ENCODE assay signal across 16 mouse cellular contexts in the genomic region with DNA sequence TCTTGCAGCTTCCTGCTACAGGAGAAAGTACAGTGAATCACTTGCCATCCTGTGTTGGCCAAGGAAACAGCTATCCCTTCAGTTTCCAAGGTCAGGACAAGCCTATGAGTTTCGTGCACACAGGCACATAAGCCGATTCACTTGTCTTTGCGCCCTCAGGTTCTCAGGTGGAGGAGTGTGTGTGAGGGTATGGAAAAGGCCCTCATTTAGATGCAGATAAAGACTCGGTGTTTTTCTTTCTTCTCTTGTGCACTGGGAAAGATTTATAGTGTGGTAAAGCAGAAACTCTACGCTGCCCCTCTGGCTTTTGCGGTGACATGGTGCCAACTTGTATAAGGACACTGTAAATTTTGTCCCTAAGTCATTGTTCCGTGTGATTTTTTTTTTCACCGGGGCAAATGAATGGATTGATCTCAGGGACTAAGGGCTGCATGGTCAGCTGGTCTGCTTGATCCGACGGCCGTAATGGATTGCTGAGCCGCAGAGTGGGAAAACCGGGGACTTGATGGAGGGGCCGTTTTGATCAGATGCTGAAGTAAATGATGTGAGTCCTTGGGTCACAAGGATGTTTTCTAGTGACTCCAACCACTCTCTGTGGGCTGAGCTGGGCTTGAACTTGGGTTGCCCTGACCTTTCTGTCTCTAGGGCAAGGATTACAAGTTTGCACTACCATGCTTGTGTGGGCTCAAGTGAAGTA.
"Had no signal": no experiment of that assay in that cellular context is flagged by ENCODE, and none has a peak within 500 bp of the region (broad histone marks: within the 10 kb centered on the region; RNA-seq: fewer than 3 reads in every experiment).

No protein-coding gene starts in this region.

- H3K9ac ChIP-seq: liver, postnatal 0 days; lung, embryonic 15.5 days; midbrain, embryonic 12.5 days; midbrain, embryonic 15.5 days; neural tube, embryonic 12.5 days had no signal

- H3K4me2 ChIP-seq: lung, embryonic 15.5 days; midbrain, embryonic 12.5 days; midbrain, embryonic 15.5 days; neural tube, embryonic 12.5 days had no signal

- H3K27me3 ChIP-seq: lung, embryonic 15.5 days; midbrain, embryonic 12.5 days; midbrain, embryonic 15.5 days; neural tube, embryonic 12.5 days had no signal

- DNase-seq: liver, postnatal 0 days; lung, adult 2 months; lung, postnatal 14 days; lung, postnatal 36 days; right cerebral cortex, postnatal 14 days; spleen, adult 18-20 months; thymus, adult 18-20 months; thymus, postnatal 14 days; thymus, postnatal 36 days had no signal

- H3K9me3 ChIP-seq: lung, embryonic 15.5 days; midbrain, embryonic 12.5 days; midbrain, embryonic 15.5 days had no signal

- ATAC-seq: liver, postnatal 0 days; lung, postnatal 0 days; midbrain, embryonic 15.5 days had no signal

- H3K4me3 ChIP-seq: lung, embryonic 15.5 days; megakaryocyte, embryonic 14.5 days; midbrain, embryonic 12.5 days; midbrain, embryonic 15.5 days; neural tube, embryonic 12.5 days had no signal

- H3K4me1 ChIP-seq: midbrain, embryonic 12.5 days; midbrain, embryonic 15.5 days; neural tube, embryonic 12.5 days had no signal

- H3K36me3 ChIP-seq: lung, embryonic 15.5 days; midbrain, embryonic 12.5 days; midbrain, embryonic 15.5 days; neural tube, embryonic 12.5 days had no signal

- H3K27ac ChIP-seq: lung, embryonic 15.5 days; macrophage; midbrain, embryonic 12.5 days; midbrain, embryonic 15.5 days; neural tube, embryonic 12.5 days had no signal
